Mouse (Mus musculus): Measurements from ENCODE around the gene Rgs17.
"Not testable (repeated sequence)": the region's sequence is repeated elsewhere in the genome, so short reads cannot be mapped to it uniquely, and the experiment has no call there.

The Rgs17 gene

GRCm38 (mm10) chr10:5922294-5922828 lies at the start of gene Rgs17:
Rgs17 (minus strand) TSS chr10:5922400.
- DNase-seq: peak; percentile 54

- no peak for DNase-seq
These were observed 45.5 kb upstream of the Rgs17 start for GRCm38 (mm10) chr10:5967655-5968054.

DNA sequence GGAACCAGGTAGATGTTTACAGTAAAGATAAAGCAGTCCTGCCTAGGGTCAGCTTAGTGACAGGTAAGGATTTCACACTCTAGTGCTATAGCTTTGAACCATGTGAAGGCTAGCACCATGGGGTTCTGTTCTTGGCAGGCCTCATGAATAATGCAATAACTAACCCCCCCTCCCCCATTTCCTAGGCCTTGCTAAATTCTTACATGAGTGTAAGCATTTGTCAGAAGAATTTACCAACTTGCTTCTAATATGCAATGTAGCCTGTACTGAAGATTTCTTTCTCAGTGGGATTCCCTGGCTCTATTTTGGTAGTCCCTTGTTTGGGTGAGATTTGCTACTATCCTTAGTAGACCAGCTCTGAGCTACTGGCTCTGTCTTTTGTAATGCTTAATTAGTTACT lies 31.6 kb upstream of the Rgs17 start:
- DNase-seq: not testable (repeated sequence)

DNA sequence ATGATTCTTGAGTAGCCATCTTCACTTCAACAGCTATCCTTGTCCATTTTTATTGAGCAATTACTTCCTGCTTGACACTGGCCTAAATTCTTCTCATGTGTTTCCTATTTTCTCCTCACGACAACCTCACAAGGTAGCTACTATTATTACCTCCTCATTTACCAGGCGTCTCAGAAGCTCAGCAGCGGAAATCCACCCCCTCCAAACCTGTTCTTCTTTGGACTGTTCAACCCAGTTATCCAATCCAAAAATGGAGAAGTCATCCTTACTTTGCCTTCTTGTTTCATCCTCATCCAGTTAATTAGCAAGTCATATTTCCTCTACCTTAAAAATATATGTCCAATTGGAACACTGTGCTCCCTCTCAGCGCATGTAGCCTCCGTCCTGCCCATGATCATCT lies 2.1 kb upstream of the Rgs17 start:
- no peak for DNase-seq

DNA sequence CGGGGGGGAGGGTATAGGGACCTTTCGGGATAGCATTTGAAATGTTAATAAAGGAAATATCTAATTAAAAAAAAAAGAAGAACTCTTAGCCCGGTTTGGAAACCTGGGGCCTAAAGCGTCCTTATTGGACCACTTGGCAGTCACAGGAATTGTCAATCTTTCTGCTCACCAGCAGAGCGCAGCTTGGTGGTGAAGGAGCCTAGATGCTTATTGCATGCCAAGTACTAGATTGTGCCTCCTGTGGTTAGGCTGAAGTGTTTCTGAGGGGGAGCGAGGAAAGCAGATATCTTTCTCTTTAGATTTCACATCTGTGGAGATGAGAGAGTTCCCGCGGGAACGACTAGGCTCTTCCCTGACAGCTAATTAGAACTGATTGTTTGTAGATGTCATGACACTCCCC lies 896 bp upstream of the Rgs17 start:
- DNase-seq: peak; percentile 9

GRCm38 (mm10) chr10:5921771-5922170 lies 429 bp downstream of the Rgs17 start:
- peak; percentile 21 for DNase-seq

- DNase-seq: peak; percentile 37
These were observed 1.1 kb downstream of the Rgs17 start for GRCm38 (mm10) chr10:5921031-5921551.

- DNase-seq: peak; percentile 20
These were observed 17.8 kb downstream of the Rgs17 start for GRCm38 (mm10) chr10:5904399-5904798.

- no peak for DNase-seq
These were observed 20.4 kb downstream of the Rgs17 start for GRCm38 (mm10) chr10:5901777-5902176.

DNA sequence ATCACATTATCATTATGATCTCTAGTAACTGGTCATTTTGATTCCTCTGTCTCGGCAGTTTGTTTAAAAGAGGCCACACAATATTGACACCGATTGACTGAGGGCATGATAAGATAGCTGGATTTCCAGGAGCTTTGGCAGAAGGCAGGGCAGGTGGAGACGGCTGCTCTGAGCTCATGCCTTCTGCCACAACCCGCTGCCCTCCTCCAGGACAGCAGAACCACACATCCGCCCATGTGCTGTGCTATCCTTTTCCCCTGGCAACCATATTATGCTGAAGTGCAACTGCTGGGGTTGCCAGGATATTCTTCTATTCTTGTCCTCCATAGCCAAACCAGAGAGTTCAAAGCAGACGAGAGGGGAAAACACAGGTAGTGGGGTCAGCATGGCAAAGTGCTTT lies 21.5 kb downstream of the Rgs17 start:
- DNase-seq: peak; percentile 42

DNA sequence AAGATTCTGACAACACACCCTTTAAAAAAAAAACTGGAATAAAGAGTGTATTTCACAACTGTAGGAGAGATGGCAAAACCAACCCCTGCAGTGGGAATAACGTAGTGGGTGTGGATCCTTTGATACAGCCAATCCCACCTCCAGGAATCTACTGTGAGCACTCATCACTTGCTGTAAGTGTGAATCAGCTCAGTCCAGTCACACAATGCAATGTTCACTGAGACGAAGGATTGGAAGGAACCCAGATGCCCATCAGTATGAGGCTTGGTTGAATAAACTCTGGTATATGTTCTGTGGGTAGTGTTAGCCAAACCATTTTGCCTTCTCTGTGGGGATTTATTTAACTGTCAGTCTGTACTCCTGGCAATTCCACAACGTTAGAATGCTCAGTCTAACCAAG lies 45.1 kb downstream of the Rgs17 start:
- DNase-seq: no peak

DNA sequence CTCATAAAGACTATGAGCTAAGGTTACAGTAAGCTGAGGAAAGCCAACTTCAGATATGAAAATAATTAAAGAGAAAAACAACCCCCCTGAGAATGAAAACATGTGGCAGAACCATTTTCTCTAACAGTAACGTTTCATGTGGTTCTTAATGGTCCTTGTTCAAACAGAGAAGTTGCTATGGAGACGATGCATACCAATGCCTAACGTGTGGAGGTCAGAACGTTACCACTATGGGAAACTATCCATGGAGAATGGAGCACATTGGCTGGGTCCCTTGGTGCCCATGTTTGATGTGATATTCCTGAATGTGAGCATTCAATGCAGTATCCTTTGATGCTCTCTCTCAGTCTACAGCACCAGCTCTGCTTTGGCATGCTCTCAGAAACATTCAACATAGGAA lies 51.1 kb downstream of the Rgs17 start:
- DNase-seq: no peak

DNA sequence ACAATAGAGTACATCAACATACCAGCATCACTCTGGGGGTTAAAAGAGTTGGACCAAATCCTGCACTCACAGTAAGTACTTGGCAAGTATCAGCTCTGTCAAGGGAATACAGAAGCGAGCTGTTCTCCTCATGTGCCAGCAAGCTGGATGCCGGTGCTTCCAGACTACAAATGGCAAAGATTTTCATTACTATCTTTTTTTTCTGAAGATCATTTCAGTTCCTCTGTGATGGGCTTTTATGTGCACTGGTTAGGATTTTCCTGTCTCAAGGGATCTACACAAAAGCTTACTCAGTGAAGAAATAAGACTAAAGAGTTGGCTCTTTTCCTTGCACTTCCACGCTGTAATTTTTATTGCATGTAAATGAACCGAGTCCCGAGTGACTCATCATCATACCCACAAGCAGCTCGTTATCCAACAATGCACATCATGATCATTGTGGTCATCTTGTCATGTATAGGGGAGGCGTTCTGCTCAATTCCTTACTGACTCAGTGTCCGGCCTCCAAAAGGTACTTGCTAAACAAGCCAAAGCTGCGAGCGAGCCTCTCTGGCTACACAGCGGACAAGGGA lies 54.1 kb downstream of the Rgs17 start:
- DNase-seq: peak; percentile 13

DNA sequence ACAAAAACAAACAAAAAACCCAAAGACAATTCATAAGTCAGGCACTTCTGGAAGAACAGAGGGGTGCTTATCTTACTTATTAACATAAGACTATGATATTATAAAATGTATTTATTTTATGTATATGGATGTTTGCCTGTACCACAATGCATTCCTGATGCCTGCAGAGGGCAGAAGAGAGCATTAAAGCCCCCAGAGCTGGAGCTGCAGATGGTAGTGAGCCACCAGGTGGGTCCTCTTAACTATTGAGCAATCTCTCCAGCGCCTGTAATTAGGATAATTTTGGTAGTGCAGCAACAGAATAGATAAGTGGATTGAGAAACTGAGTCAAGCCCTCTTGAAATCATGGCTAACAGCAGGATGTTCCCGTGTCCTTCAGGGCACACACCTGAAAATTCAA lies 56.2 kb downstream of the Rgs17 start:
- DNase-seq: no peak

DNA sequence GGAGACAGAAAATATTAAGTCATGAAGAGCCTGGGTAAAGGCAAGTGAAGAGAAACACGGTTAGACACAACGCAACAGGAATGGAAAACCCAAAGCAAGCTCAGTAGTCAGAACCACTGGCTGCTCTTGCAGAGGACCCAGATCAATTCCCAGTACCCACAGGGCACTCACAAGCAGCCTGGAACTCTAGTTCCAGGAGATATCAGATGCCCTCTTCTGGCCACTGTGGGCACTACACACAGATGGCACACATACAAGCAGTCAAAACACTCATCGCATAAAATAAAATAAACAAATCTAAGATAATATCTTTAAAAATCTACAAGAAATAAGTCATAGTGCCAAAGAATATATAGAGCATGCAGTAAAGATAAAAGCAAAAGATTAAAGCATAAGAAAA lies 59.5 kb downstream of the Rgs17 start:
- no peak for DNase-seq

GRCm38 (mm10) chr10:5860849-5861248 lies 61.4 kb downstream of the Rgs17 start:
- DNase-seq: no peak

GRCm38 (mm10) chr10:5859729-5860128 lies 62.5 kb downstream of the Rgs17 start:
- no peak for DNase-seq

- no peak for DNase-seq
These were observed 64.1 kb downstream of the Rgs17 start for GRCm38 (mm10) chr10:5857996-5858549.

DNA sequence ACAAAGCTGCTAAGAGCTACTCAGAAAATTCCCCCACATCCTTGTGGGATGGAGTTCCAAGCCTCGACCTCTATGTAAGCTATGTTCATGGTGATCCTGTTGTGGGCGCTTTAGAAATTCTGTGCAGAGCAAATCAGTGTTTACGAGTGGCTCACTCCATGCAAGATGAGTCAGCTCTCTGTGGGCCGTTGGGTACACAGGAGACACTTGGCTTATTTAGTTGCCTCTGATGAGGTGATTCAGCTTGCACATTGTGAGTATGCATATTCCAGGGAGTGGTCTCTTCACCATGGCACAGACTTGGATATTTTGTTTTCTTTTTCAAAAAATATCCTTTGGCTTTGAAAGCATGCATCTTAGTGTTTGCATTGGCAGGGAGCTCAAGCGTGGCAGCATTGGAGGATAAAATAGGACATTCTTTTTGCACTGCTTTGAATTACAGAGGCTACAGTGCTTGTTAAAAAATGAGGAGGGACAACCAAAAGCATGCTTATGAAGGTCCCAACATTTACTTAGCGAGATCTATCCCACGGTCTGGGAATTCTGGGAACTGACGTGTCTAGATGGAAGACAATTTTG lies 68.8 kb downstream of the Rgs17 start:
- no peak for DNase-seq

GRCm38 (mm10) chr10:5846939-5847338 lies 75.3 kb downstream of the Rgs17 start:
- DNase-seq: no peak

- DNase-seq: no peak
These were observed 80.8 kb downstream of the Rgs17 start for GRCm38 (mm10) chr10:5841369-5841768.

GRCm38 (mm10) chr10:5826336-5827025 lies 95.7 kb downstream of the Rgs17 start:
- no peak for DNase-seq

DNA sequence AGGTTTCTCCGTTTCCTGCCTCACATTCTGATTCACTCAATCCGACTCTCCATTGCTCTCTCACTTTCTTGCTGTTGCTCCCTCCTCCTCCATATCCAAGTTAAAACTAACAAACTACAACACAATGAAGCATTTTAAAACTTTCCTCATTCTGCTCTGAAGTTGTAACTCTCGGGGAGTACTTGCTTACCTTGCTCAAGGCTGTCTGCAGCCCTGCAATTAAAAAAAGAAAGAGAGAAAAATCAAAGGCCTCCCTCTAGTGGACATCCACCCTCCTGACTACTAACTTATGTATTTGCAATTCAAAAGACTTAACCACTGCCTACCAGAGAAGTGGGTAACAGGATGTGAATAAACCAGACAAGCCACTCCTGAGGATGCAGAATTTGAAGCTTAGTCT lies 97.4 kb downstream of the Rgs17 start:
- peak; percentile 31 for DNase-seq

Measured in cerebellum, adult 11 months (tissue).